Mouse (Mus musculus) bone marrow macrophage, adult 2 months (primary cell): ENCODE results near the gene Clgn.

ENCODE experiments used
- CTCF ChIP-seq: IDR thresholded peaks from 2 replicates; pipeline ENCODE4 v1.5.1; 2012; ENCODE audit warnings: low read depth, mild to moderate bottlenecking, low read length, moderate library complexity
- POLR2A ChIP-seq: IDR thresholded peaks from 2 replicates; pipeline ENCODE4 v1.6.1; 2012; ENCODE audit warnings: mild to moderate bottlenecking, low read depth, low read length, borderline replicate concordance

DNA sequence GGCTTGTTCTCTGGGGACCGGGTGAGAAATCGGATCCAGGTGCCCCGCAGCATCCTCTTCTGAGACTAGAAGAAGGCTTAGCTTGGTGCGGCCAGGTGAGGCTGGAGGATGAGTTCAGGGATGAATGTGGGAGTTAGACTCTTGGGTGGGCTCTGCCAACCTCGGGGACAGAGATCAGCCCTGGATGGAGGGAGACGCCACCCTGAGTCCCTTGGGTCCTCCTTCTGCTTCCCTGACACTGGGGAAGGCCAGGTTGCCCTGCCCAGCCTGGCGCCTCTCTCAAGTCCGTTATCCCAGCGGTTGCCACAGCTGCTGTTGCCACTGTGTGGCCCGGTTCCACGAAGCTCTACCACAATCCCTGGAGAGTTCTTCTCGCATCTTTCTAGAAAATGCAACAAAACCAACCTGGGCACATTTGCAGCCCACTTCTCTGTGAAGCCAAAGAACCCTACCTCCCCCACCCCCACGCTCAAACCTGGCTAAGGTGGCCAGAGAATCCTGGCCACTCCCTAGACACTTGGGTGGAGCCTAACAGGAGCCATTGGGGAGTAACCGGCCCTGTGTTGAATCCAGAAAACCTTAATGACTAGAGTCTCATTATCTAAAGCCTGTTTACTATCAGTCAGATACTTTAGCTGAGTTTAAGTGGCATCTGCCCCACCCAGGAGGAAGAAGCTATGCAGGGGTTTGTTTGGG is 487 bp downstream of the Clgn start:
- TF ChIP-seq POLR2A: no peak
- no peak for TF ChIP-seq CTCF
